Mouse (Mus musculus): ENCODE measurements around the gene Rhof.

DNA sequence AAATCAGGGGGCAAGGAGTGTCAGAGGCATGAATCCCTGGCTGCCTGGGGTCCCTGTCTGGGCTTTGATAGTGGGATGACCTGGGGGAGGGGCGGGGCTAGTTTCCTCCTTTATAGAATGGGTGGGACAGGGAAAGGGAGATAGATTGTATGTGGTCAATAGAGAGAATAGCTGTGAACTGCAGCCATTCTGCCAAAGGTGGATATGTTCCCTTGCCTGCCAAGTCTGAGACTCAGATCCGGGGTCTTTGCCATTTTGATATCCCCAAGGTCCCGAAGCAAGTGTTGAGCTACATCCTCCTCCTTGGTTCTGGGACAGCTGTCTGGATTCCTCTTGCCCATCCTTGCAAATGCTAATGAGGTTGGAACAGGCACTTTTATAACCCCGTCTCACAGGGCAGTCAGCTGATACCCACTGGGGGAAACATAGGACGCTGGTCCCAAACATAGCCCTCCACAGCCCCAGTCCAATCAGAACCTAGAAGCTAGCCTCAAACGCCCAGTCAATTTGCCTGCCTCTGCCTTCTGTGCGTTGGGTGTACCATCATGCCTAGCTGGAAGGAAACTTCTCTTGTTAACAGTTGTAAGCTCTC, 11.8 kb downstream of the Rhof start:
- no peak for TF ChIP-seq POLR2A (IDR thresholded peaks at IDR 0.05; ENCODE audit: low read depth, low read length)
- no peak for TF ChIP-seq CTCF (conservative IDR thresholded peaks at IDR 0.05; ENCODE audit: insufficient read depth, insufficient read length, low read depth, low read length)

Measured in kidney, adult 2 months (tissue).